Mouse (Mus musculus) cerebellum, postnatal 10 days (tissue): Measurements from ENCODE around the gene Sun2.

Source experiments
- DNase-seq, 2 experiments: peaks; one replicate each; pipeline ENCODE4 v3.0.0; 2021; ENCODE audit warnings: mixed read lengths in 2 of 2

Gene Sun2

GRCm38 (mm10) chr15:79755176-79755575 lies 12.8 kb upstream of the Sun2 start:
- DNase-seq, result no peak

- no peak for DNase-seq
These were observed 11.5 kb upstream of the Sun2 start for GRCm38 (mm10) chr15:79753873-79754272.

- no peak for DNase-seq
These were observed 11.1 kb upstream of the Sun2 start for GRCm38 (mm10) chr15:79753420-79753752.

- peak; percentile 89 to 91 for DNase-seq
These were observed 10.5 kb upstream of the Sun2 start for GRCm38 (mm10) chr15:79752742-79753419.

- no peak for DNase-seq
These were observed 9.4 kb upstream of the Sun2 start for GRCm38 (mm10) chr15:79751772-79752171.

GRCm38 (mm10) chr15:79750266-79750665 lies 7.9 kb upstream of the Sun2 start:
- DNase-seq, result peak in 1 of 2 experiments; percentile 52

- no peak for DNase-seq
These were observed 6.8 kb upstream of the Sun2 start for GRCm38 (mm10) chr15:79749162-79749561.

GRCm38 (mm10) chr15:79747998-79748397 lies 5.7 kb upstream of the Sun2 start:
- DNase-seq, result peak; percentile 62 to 70

- no peak for DNase-seq
These were observed 3.5 kb upstream of the Sun2 start for GRCm38 (mm10) chr15:79745883-79746282.

GRCm38 (mm10) chr15:79745312-79745711 lies 3.0 kb upstream of the Sun2 start:
- no peak for DNase-seq

- no peak for DNase-seq
These were observed 2.4 kb upstream of the Sun2 start for GRCm38 (mm10) chr15:79744742-79745141.

GRCm38 (mm10) chr15:79744001-79744400 lies 1.7 kb upstream of the Sun2 start:
- DNase-seq, result no peak

- DNase-seq, result no peak
These were observed 329 bp upstream of the Sun2 start for GRCm38 (mm10) chr15:79742706-79743023.

GRCm38 (mm10) chr15:79741173-79741858 lies 1.0 kb downstream of the Sun2 start:
- DNase-seq, result peak; percentile 82 to 85

GRCm38 (mm10) chr15:79740739-79741138 lies 1.6 kb downstream of the Sun2 start:
- DNase-seq, result no peak

GRCm38 (mm10) chr15:79734311-79734710 lies 8.0 kb downstream of the Sun2 start:
- DNase-seq, result no peak

GRCm38 (mm10) chr15:79733640-79734039 lies 8.7 kb downstream of the Sun2 start:
- DNase-seq, result no peak

- DNase-seq, result no peak
These were observed 9.1 kb downstream of the Sun2 start for GRCm38 (mm10) chr15:79733192-79733591.

- DNase-seq, result no peak
These were observed 10.8 kb downstream of the Sun2 start for GRCm38 (mm10) chr15:79731554-79731953.

GRCm38 (mm10) chr15:79728731-79729388 lies 13.5 kb downstream of the Sun2 start:
- DNase-seq, result no peak

GRCm38 (mm10) chr15:79728311-79728710 lies 14.0 kb downstream of the Sun2 start:
- DNase-seq, result peak; percentile 88 to 90

GRCm38 (mm10) chr15:79727840-79728239 lies 14.5 kb downstream of the Sun2 start:
- no peak for DNase-seq

- DNase-seq, result no peak
These were observed 17.0 kb downstream of the Sun2 start for GRCm38 (mm10) chr15:79725190-79725789.

- DNase-seq, result peak; percentile 72 to 76
These were observed 18.9 kb downstream of the Sun2 start for GRCm38 (mm10) chr15:79723439-79723838.
